Mouse (Mus musculus) erythroblast, embryonic 14.5 days (primary cell): ENCODE measurements around the gene Psmc6.

Source experiments
- GATA1 ChIP-seq: IDR thresholded peaks from 2 replicates; pipeline ENCODE4 v1.6.1; 2012; ENCODE audit warnings: low read length, inconsistent platforms, mixed read lengths
- TAL1 ChIP-seq: IDR thresholded peaks from 3 replicates; pipeline ENCODE4 v1.6.1; 2012; ENCODE audit warnings: low read length, inconsistent platforms, mixed read lengths

DNA sequence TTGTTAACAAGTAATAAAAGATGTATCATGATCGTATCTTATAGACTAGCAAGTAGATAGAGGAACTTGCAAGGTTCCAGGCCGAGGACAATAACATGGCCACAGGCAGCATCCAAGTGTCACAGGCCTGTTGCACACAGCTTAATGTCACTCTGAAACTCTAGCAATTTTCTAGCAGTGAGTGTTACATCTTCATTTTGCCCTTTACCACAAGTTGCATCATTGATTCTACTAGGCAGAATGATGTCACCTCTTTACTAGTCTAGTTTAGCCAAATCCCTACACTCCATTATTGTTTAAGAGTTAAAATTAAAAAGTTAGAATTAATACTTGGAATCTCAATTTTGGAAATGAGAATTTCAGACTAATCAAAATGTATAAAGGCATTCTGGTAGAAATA is 56.0 kb downstream of the Psmc6 start:
- TF ChIP-seq GATA1 (no peak), TAL1 (no peak)
